Mouse (Mus musculus) brain, embryonic 14.5 days (tissue): ENCODE results near the gene Sorcs2.

Experiments used
- CTCF ChIP-seq: fragments of 200-500 bp; IDR thresholded peaks from 2 replicates; pipeline ENCODE4 v1.5.1; 2012; ENCODE audit warnings: inconsistent platforms, mild to moderate bottlenecking, moderate library complexity, borderline replicate concordance; ENCODE audit not compliant: insufficient read depth, insufficient read length; ENCODE audit errors: extremely low read depth
- POLR2A ChIP-seq: fragments of 200-500 bp; IDR thresholded peaks from 2 replicates; pipeline ENCODE4 v1.6.1; 2012; ENCODE audit warnings: mild to moderate bottlenecking, inconsistent platforms, borderline replicate concordance; ENCODE audit not compliant: poor library complexity, insufficient read depth, insufficient read length, severe bottlenecking; ENCODE audit errors: extremely low read depth

- TF ChIP-seq CTCF = no peak
- TF ChIP-seq POLR2A = no peak
Observed at GRCm38 (mm10) chr5:35969857-35970256, 428.1 kb downstream of the Sorcs2 start.
